Mouse (Mus musculus): Measurements from ENCODE around the gene Zfp809. TPM values are rescaled to one million over a fixed set of nuclear protein-coding genes. Genes with fewer than 3 reads are reported as not detected.

The Zfp809 gene
- 13.0 TPM for polyA plus RNA-seq (2014; fragmentation: Illumina TruSeq; extraction: RNeasy Lipid Tissue Mini Kit (QIAGEN cat#74804); ENCODE audit: insufficient read depth, low read depth, low replicate concordance)

GRCm38 (mm10) chr9:22225581-22226388, at the start of gene Zfp809:
Gene Zfp809, plus strand, starts transcription at chr9:22225714.

GRCm38 (mm10) chr9:22188025-22188611, 37.4 kb upstream of the Zfp809 start, which contains the start of gene Zfp872:
Gene Zfp872, plus strand, starts transcription at chr9:22188090.

GRCm38 (mm10) chr9:22259184-22260091, 33.9 kb downstream of the Zfp809 start, which contains the start of gene Zfp599:
Gene Zfp599, minus strand, starts transcription at chr9:22259895.

Other genes with a start within 250 kb of the Zfp809 start
- 5.4 TPM for gene Rgl3, start 236.3 kb upstream of the Zfp809 start, polyA plus RNA-seq (2014; fragmentation: Illumina TruSeq; extraction: RNeasy Lipid Tissue Mini Kit (QIAGEN cat#74804); ENCODE audit: insufficient read depth, low read depth, low replicate concordance)
- 3.5 TPM for gene Ccdc151, start 223.1 kb upstream of the Zfp809 start, polyA plus RNA-seq (2014; fragmentation: Illumina TruSeq; extraction: RNeasy Lipid Tissue Mini Kit (QIAGEN cat#74804); ENCODE audit: insufficient read depth, low read depth, low replicate concordance)
- gene Prkcsh, start 222.9 kb upstream of the Zfp809 start, polyA plus RNA-seq (2014; fragmentation: Illumina TruSeq; extraction: RNeasy Lipid Tissue Mini Kit (QIAGEN cat#74804); ENCODE audit: insufficient read depth, low read depth, low replicate concordance): 49.2 TPM
- gene Elavl3, start 173.7 kb upstream of the Zfp809 start, polyA plus RNA-seq (2014; fragmentation: Illumina TruSeq; extraction: RNeasy Lipid Tissue Mini Kit (QIAGEN cat#74804); ENCODE audit: insufficient read depth, low read depth, low replicate concordance): not detected
- not detected for gene Gm49318, start 154.5 kb upstream of the Zfp809 start, polyA plus RNA-seq (2014; fragmentation: Illumina TruSeq; extraction: RNeasy Lipid Tissue Mini Kit (QIAGEN cat#74804); ENCODE audit: insufficient read depth, low read depth, low replicate concordance)
- gene Zfp653, start 154.3 kb upstream of the Zfp809 start, polyA plus RNA-seq (2014; fragmentation: Illumina TruSeq; extraction: RNeasy Lipid Tissue Mini Kit (QIAGEN cat#74804); ENCODE audit: insufficient read depth, low read depth, low replicate concordance): 6.4 TPM
- 15.6 TPM for gene Ecsit, start 140.3 kb upstream of the Zfp809 start, polyA plus RNA-seq (2014; fragmentation: Illumina TruSeq; extraction: RNeasy Lipid Tissue Mini Kit (QIAGEN cat#74804); ENCODE audit: insufficient read depth, low read depth, low replicate concordance)
- 75.9 TPM for gene Cnn1, start 126.5 kb upstream of the Zfp809 start, polyA plus RNA-seq (2014; fragmentation: Illumina TruSeq; extraction: RNeasy Lipid Tissue Mini Kit (QIAGEN cat#74804); ENCODE audit: insufficient read depth, low read depth, low replicate concordance)
- 186 TPM for gene Elof1, start 108.5 kb upstream of the Zfp809 start, polyA plus RNA-seq (2014; fragmentation: Illumina TruSeq; extraction: RNeasy Lipid Tissue Mini Kit (QIAGEN cat#74804); ENCODE audit: insufficient read depth, low read depth, low replicate concordance)
- 33.7 TPM for gene Acp5, start 90.0 kb upstream of the Zfp809 start, polyA plus RNA-seq (2014; fragmentation: Illumina TruSeq; extraction: RNeasy Lipid Tissue Mini Kit (QIAGEN cat#74804); ENCODE audit: insufficient read depth, low read depth, low replicate concordance)
- gene Pigyl, start 68.9 kb upstream of the Zfp809 start, polyA plus RNA-seq (2014; fragmentation: Illumina TruSeq; extraction: RNeasy Lipid Tissue Mini Kit (QIAGEN cat#74804); ENCODE audit: insufficient read depth, low read depth, low replicate concordance): 54.3 TPM
- 0.56 TPM for gene Zfp872, start 37.6 kb upstream of the Zfp809 start, polyA plus RNA-seq (2014; fragmentation: Illumina TruSeq; extraction: RNeasy Lipid Tissue Mini Kit (QIAGEN cat#74804); ENCODE audit: insufficient read depth, low read depth, low replicate concordance)
- 0.14 TPM for gene Zfp599, start 34.2 kb downstream of the Zfp809 start, polyA plus RNA-seq (2014; fragmentation: Illumina TruSeq; extraction: RNeasy Lipid Tissue Mini Kit (QIAGEN cat#74804); ENCODE audit: insufficient read depth, low read depth, low replicate concordance)
- gene Zfp810, start 81.9 kb downstream of the Zfp809 start, polyA plus RNA-seq (2014; fragmentation: Illumina TruSeq; extraction: RNeasy Lipid Tissue Mini Kit (QIAGEN cat#74804); ENCODE audit: insufficient read depth, low read depth, low replicate concordance): 5.7 TPM
- 3.2 TPM for gene Anln, start 163.5 kb downstream of the Zfp809 start, polyA plus RNA-seq (2014; fragmentation: Illumina TruSeq; extraction: RNeasy Lipid Tissue Mini Kit (QIAGEN cat#74804); ENCODE audit: insufficient read depth, low read depth, low replicate concordance)
- 3.1 TPM for gene 9530077C05Rik, start 185.8 kb downstream of the Zfp809 start, polyA plus RNA-seq (2014; fragmentation: Illumina TruSeq; extraction: RNeasy Lipid Tissue Mini Kit (QIAGEN cat#74804); ENCODE audit: insufficient read depth, low read depth, low replicate concordance)
- gene Gm17545, start 228.6 kb downstream of the Zfp809 start, polyA plus RNA-seq (2014; fragmentation: Illumina TruSeq; extraction: RNeasy Lipid Tissue Mini Kit (QIAGEN cat#74804); ENCODE audit: insufficient read depth, low read depth, low replicate concordance): not detected
- 44.6 TPM for gene Rp9, start 244.0 kb downstream of the Zfp809 start, polyA plus RNA-seq (2014; fragmentation: Illumina TruSeq; extraction: RNeasy Lipid Tissue Mini Kit (QIAGEN cat#74804); ENCODE audit: insufficient read depth, low read depth, low replicate concordance)